Mouse (Mus musculus): ENCODE measurements at regions not wholly inside any gene's neighbourhood (a gene's known extent, or its start where the extent isn't known, plus 50 kb on each side); places are given as distances from the start of the nearest gene placed in this dataset.

- TF ChIP-seq CTCF (IDR thresholded peaks at IDR 0.05) (no peak), POLR2A (IDR thresholded peaks at IDR 0.05; ENCODE audit: insufficient read depth, low read depth, low read length) (no peak), EP300 (IDR thresholded peaks at IDR 0.05; ENCODE audit: insufficient read depth, low read depth, low read length) (no peak)
Measured at GRCm38 (mm10) chr3:21768081-21768480, 308.4 kb upstream of the Tbl1xr1 start.
